Comparison of ENCODE assay signal across 12 mouse cellular contexts in the genomic region with DNA sequence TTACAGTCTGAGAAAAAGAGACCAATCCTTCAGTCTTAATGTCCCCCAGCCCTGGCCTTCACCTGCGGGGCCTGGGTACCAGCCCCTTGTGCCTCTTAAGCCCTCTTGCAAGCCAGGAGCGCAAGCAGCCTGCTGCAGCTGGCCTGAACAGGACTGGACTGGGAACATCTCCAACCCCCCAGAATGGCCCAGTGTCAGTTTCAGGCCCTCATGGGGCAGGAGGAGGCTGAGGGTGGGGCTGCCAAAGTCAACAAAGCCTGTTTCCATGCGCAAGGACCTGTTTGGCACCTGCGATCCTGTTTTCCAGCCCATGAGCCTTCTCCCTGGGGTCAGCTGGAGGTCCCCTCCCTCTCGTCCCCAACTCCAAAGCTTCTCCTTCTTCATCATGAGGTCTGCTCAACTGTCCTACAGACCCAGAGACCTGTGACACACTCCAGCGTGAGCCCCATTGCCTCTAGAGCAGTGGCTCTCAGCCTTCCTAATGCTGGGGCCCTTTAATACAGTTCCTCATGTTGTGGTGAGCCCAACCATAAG. TPM values are rescaled to one million over a fixed set of nuclear protein-coding genes. Genes with fewer than 3 reads are reported as not detected.
DNase-seq lines count a peak whose midpoint lies in the region; ATAC-seq and TF ChIP-seq lines count a peak whose summit lies in the region.
"Had no signal": no experiment of that assay in that cellular context is flagged by ENCODE, and none has a peak within 500 bp of the region (broad histone marks: within the 10 kb centered on the region; RNA-seq: fewer than 3 reads in every experiment).

No protein-coding gene starts in this region.

- WGBS in kidney, adult 2 months = 62% methylated on average over 6 of the region's 6 CpGs
- WGBS in kidney, embryonic 15.5 days = 74% methylated on average over 6 of the region's 6 CpGs

- no peaks in the 10 kb centered on the region for H3K4me1 ChIP-seq in kidney, adult 2 months (ENCODE audit: control insufficient read depth, insufficient read depth, low read length)
- peaks cover 20% of the 10 kb centered on the region for H3K4me1 ChIP-seq in kidney, embryonic 15.5 days

- H3K4me2 ChIP-seq in kidney, embryonic 15.5 days = no peak overlapping the region
- H3K4me2 ChIP-seq: limb, embryonic 13.5 days had no signal

- no peak for ATAC-seq in kidney, embryonic 15.5 days (replicated peaks; ENCODE audit: low FRiP score)

- no peak overlapping the region for H3K9ac ChIP-seq in kidney, embryonic 15.5 days
- H3K9ac ChIP-seq: limb, embryonic 13.5 days had no signal

- H3K27me3 ChIP-seq in kidney, adult 2 months (replicated peaks; ENCODE audit: control insufficient read depth, insufficient read depth, low read length) = no peaks in the 10 kb centered on the region
- no peaks in the 10 kb centered on the region for H3K27me3 ChIP-seq in kidney, embryonic 15.5 days
- H3K27me3 ChIP-seq: limb, embryonic 13.5 days had no signal

- H3K4me3 ChIP-seq in kidney, adult 2 months (ENCODE audit: insufficient read depth, low read depth, low read length) = no peak overlapping the region
- H3K4me3 ChIP-seq in kidney, embryonic 15.5 days (replicated peaks) = no peak overlapping the region
- H3K4me3 ChIP-seq: limb, embryonic 13.5 days had no signal

- DNase-seq in kidney, adult 2 months = peak; percentile 56
- DNase-seq in ES-CJ7 (ENCODE audit: low read depth, low spot score) (peak; percentile 84), adipocyte (ENCODE audit: low spot score) (peak; percentile 90)
- peak; percentile 46 to 59 for DNase-seq in heart, postnatal 14 days
- no peak for DNase-seq in cerebellum, adult 11 months
- DNase-seq in cerebellum, adult 8-10 months = no peak
- DNase-seq: thymus, postnatal 25 days had no signal

- H3K9me3 ChIP-seq in kidney, embryonic 15.5 days (replicated peaks) = no peaks in the 10 kb centered on the region
- H3K9me3 ChIP-seq: G1E; limb, embryonic 13.5 days had no signal

- intact Hi-C loops in heart, postnatal 14 days (cut with DNase I) = no loop called here

- TF ChIP-seq CTCF in kidney, adult 2 months (conservative IDR thresholded peaks at IDR 0.05; ENCODE audit: insufficient read depth, insufficient read length, low read depth, low read length) = no peak

- no peak for TF ChIP-seq POLR2A in kidney, adult 2 months (IDR thresholded peaks at IDR 0.05; ENCODE audit: low read depth, low read length)

- H3K27ac ChIP-seq in kidney, adult 2 months (ENCODE audit: insufficient read depth, low read depth, low read length) = no peak overlapping the region
- no peak overlapping the region for H3K27ac ChIP-seq in kidney, embryonic 15.5 days
- H3K27ac ChIP-seq: limb, embryonic 13.5 days; macrophage had no signal

- no peaks in the 10 kb centered on the region for H3K36me3 ChIP-seq in kidney, adult 2 months (ENCODE audit: control insufficient read depth, insufficient read depth, low read length)
- no peaks in the 10 kb centered on the region for H3K36me3 ChIP-seq in kidney, embryonic 15.5 days
- H3K36me3 ChIP-seq: G1E; limb, embryonic 13.5 days had no signal

RNA-seq across cellular contexts. Expression of gene Gpr37l1, which starts 28.5 kb away (rescaled TPM):
- polyA plus RNA-seq in kidney, adult 2 months (2012; rRNA removed) = 0.75 and 0.98 TPM in 2 replicates
- 0.09 TPM in 1 of 2 replicates, not detected in the other for polyA plus RNA-seq in kidney, embryonic 15.5 days (2015; fragmentation: Nextera tagmentation; extraction: Ambion mirVana)
- under 1 TPM; 0.32 to 0.48 TPM for total RNA-seq in heart, postnatal 14 days (2021)
- polyA plus RNA-seq: G1E; heart, embryonic 16.5 days; macrophage had no signal

RNA-seq across cellular contexts. Expression of gene Arl8a, which starts 49.4 kb away (rescaled TPM):
- polyA plus RNA-seq in kidney, adult 2 months (2012; rRNA removed) = 95.2 and 107 TPM in 2 replicates
- polyA plus RNA-seq in kidney, embryonic 15.5 days (2015; fragmentation: Nextera tagmentation; extraction: Ambion mirVana) = 45.3 and 52.3 TPM in 2 replicates
- total RNA-seq in heart, postnatal 14 days (2021) = 10 to 100 TPM; 25.7 to 28.0 TPM

Comparison
In these comparisons a context has a peak if more than half of its experiments do, and no peak if none do; other contexts are left out.
1. DNase-seq: peak in kidney, adult 2 months (single experiment), ES-CJ7 (single experiment), adipocyte (single experiment) and heart, postnatal 14 days (2 of 2); none in cerebellum, adult 11 months (single experiment) and cerebellum, adult 8-10 months (single experiment).